Mouse (Mus musculus): ENCODE measurements around the gene Serinc4. TPM values are rescaled to one million over a fixed set of nuclear protein-coding genes. Genes with fewer than 3 reads are reported as not detected.

Gene Serinc4
- polyA plus RNA-seq, 1 experiment from 2014 or later = 1.7 TPM

DNA sequence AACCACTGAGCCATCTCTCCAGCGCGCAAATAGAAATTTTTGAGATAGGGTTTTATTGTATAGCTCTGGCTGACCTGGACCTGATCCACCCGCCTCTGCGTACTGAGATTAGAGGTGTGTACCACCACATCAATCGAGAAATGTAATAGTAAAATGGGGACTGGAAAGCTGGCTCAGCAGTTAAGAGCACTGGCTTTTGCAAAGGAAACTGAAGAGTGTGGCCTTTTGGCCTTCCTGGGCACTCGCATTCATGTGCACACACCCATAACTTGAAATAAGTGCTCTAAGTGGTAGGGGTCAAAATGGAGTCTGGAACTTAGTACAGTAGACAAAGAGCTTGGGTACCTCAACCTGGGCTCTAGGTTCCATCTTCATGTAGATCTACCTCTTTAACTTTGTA is 40.2 kb downstream of the Serinc4 start:
- H3K9me3 ChIP-seq (ENCODE audit: control insufficient read depth, low read length) = no peaks in the 10 kb centered on the region
- no peak overlapping the region for H3K4me3 ChIP-seq (ENCODE audit: low read depth, low read length)
- H3K4me1 ChIP-seq (ENCODE audit: control insufficient read depth, insufficient read depth, low read length) = peaks cover 22% of the 10 kb centered on the region
- H3K27me3 ChIP-seq (ENCODE audit: control insufficient read depth, insufficient read depth, low read length) = 0 out of 2 replicates have a peak, but pooled peaks cover 3% of the 10 kb centered on the region
- no peak overlapping the region for H3K27ac ChIP-seq (ENCODE audit: low read depth, low read length)
- 93% methylated on average over 6 of the region's 6 CpGs for WGBS
- H3K36me3 ChIP-seq (ENCODE audit: control insufficient read depth, insufficient read depth, low read length) = no peaks in the 10 kb centered on the region; the same call in 1 of the 2 replicates
- no peak for ATAC-seq (ENCODE audit: low read depth)
- H3K9ac ChIP-seq (replicated peaks; ENCODE audit: low read depth, low read length) = no peak overlapping the region
- no peak overlapping the region; the same call in 1 of the 2 replicates for H3K4me2 ChIP-seq (ENCODE audit: low read depth, low read length)

DNA sequence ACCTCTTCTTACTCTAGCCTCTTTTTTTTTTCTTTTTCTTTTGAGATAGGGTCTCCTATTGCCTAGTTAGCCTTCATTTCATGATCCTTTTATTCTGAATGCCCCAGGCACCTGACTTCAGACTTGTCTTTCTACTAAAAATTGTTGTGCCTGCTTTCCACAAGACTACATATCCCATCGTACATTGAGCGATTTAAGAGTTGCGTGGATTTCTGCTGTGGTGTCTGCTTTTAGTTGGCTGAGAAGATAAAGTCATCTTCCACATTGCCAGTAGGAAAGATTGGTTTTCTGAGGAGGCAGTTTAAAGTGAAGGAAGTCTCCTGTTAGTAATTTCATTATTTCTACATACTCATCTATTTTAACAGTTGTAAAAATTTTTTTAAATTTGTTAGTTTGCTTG is 41.0 kb downstream of the Serinc4 start:
- Histone ChIP-seq H3K9ac (replicated peaks; ENCODE audit: low read depth, low read length) (no peak overlapping the region), H3K9me3 (ENCODE audit: control insufficient read depth, low read length) (no peaks in the 10 kb centered on the region), H3K36me3 (ENCODE audit: control insufficient read depth, insufficient read depth, low read length) (no peaks in the 10 kb centered on the region; the same call in 1 of the 2 replicates), H3K27me3 (ENCODE audit: control insufficient read depth, insufficient read depth, low read length) (0 out of 2 replicates have a peak, but pooled peaks cover 3% of the 10 kb centered on the region), H3K4me2 (ENCODE audit: low read depth, low read length) (peak overlapping the region; percentile 52), H3K27ac (ENCODE audit: low read depth, low read length) (no peak overlapping the region), H3K4me1 (ENCODE audit: control insufficient read depth, insufficient read depth, low read length) (peaks cover 22% of the 10 kb centered on the region), H3K4me3 (ENCODE audit: low read depth, low read length) (peak overlapping the region; percentile 100)
- ATAC-seq (ENCODE audit: low read depth) = no peak
- 84% methylated on average over 3 of the region's 3 CpGs for WGBS

DNA sequence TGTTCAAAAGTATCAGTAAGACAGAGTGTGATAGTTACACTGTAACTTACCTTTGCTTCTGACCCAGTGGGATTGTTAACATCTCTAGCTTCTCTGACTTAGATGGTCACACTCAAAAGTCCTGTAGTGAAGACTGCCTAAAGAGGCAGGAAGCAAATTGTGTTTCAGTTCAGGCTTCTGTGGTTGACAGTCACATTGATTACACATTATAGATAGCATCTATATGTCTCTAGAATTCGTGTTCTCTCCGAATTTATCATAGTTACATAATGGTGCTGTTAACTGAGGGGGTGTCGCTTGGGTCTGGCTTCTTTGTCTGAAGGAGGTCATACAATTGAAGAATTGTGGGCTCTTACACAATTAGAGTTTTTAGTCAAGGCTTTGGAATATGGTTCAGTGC is 41.5 kb downstream of the Serinc4 start:
- Histone ChIP-seq H3K9ac (replicated peaks; ENCODE audit: low read depth, low read length) (0 out of 2 replicates have a peak overlapping the region, but pooled peaks have one; percentile 18), H3K27me3 (ENCODE audit: control insufficient read depth, insufficient read depth, low read length) (0 out of 2 replicates have a peak, but pooled peaks cover 3% of the 10 kb centered on the region), H3K27ac (ENCODE audit: low read depth, low read length) (no peak overlapping the region), H3K4me3 (ENCODE audit: low read depth, low read length) (peak overlapping the region; percentile 100), H3K4me1 (ENCODE audit: control insufficient read depth, insufficient read depth, low read length) (peaks cover 22% of the 10 kb centered on the region), H3K36me3 (ENCODE audit: control insufficient read depth, insufficient read depth, low read length) (no peaks in the 10 kb centered on the region; the same call in 1 of the 2 replicates), H3K4me2 (ENCODE audit: low read depth, low read length) (peak overlapping the region; percentile 52), H3K9me3 (ENCODE audit: control insufficient read depth, low read length) (no peaks in the 10 kb centered on the region)
- ATAC-seq (ENCODE audit: low read depth) = no peak
- 37% methylated on average over 3 of the region's 3 CpGs for WGBS

DNA sequence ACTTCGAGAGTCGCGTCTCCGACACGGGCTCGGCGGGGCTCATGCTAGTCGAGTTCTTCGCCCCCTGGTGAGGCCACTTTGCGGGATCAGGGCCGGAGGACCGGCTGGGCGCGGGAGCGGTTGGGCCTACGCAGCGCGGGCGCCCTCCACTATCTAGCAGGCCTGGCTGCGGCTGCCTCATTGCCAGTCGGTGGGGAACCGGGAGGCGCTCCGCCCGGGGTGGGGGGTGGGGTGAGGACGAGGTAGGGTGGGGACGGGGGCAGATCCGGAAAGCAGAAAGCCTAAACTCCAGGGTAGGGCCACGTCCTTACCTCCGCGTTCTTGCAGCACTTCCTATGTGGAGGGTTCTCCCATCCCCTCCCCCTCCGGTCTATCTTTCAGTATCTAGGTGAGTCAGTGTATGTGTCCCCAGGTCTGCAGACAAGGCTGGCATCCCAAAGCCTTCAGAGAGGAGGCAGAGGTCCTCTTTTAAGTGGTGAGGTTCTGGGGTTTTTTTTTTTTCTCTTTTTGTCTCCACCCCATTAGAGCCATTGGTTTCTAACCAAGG is 42.4 kb downstream of the Serinc4 start:
- no peaks in the 10 kb centered on the region; the same call in 1 of the 2 replicates for H3K36me3 ChIP-seq (ENCODE audit: control insufficient read depth, insufficient read depth, low read length)
- H3K4me1 ChIP-seq (ENCODE audit: control insufficient read depth, insufficient read depth, low read length) = peaks cover 22% of the 10 kb centered on the region
- under 1% methylated on average over 32 of the region's 32 CpGs for WGBS
- peak overlapping the region; percentile 52 for H3K4me2 ChIP-seq (ENCODE audit: low read depth, low read length)
- peak overlapping the region; percentile 100 for H3K4me3 ChIP-seq (ENCODE audit: low read depth, low read length)
- peak overlapping the region; percentile 97 for H3K9ac ChIP-seq (replicated peaks; ENCODE audit: low read depth, low read length)
- ATAC-seq (ENCODE audit: low read depth) = peak; percentile 50
- peak overlapping the region; percentile 97 for H3K27ac ChIP-seq (ENCODE audit: low read depth, low read length)
- 0 out of 2 replicates have a peak, but pooled peaks cover 3% of the 10 kb centered on the region for H3K27me3 ChIP-seq (ENCODE audit: control insufficient read depth, insufficient read depth, low read length)
- H3K9me3 ChIP-seq (ENCODE audit: control insufficient read depth, low read length) = no peaks in the 10 kb centered on the region

DNA sequence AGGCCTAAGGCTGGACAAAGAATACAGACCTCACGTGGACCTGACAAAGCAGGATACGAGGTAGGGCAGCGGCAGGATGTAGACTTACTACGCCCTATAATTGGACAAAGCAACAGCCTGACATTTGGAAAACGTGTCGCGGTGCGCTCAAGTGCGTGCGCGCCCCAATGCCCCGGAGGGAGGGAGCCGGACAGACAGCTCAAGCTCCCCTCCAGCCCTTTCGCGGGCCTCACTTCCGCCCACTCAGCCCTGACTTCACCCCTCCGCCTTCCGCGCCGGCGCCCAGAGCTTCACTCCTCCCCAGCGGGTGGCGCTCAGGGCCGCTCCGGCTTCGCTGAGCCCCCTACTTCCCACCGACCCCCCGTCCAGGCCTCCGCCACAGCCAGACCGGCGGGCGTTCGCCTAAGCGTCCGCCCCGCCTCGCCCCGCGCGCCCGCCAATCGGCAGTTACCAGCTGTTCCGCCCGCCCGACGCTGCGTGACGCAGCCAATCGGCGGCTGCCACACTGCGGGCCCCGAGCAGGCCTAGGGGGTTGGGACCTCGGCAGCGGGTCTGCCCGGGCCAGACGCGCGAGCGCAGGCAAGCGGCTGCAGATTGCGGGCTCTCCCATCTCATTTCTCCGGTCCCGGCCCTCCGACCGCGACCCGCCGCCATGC is 43.1 kb downstream of the Serinc4 start, which contains the start of the genes Pdia3 and Catsper2:
Gene Pdia3 (plus strand): TSS at position 389 of the 656 bp plus-strand sequence.
Gene Catsper2 (minus strand): TSS at position 406 of the 656 bp plus-strand sequence.
- Histone ChIP-seq H3K36me3 (ENCODE audit: control insufficient read depth, insufficient read depth, low read length) (no peaks in the 10 kb centered on the region; the same call in 1 of the 2 replicates), H3K4me2 (ENCODE audit: low read depth, low read length) (peak within 1 kb of the TSS; percentile 60), H3K9ac (replicated peaks; ENCODE audit: low read depth, low read length) (peak within 1 kb of the TSS; percentile 97), H3K4me3 (ENCODE audit: low read depth, low read length) (peak within 1 kb of the TSS; percentile 100), H3K27ac (ENCODE audit: low read depth, low read length) (peak within 1 kb of the TSS; percentile 97), H3K9me3 (ENCODE audit: control insufficient read depth, low read length) (no peaks in the 10 kb centered on the region), H3K27me3 (ENCODE audit: control insufficient read depth, insufficient read depth, low read length) (0 out of 2 replicates have a peak, but pooled peaks cover 3% of the 10 kb centered on the region), H3K4me1 (ENCODE audit: control insufficient read depth, insufficient read depth, low read length) (peaks cover 22% of the 10 kb centered on the region)
- WGBS = under 1% methylated on average over 46 of the region's 68 CpGs
- peak; percentile 99 for ATAC-seq (ENCODE audit: low read depth)

DNA sequence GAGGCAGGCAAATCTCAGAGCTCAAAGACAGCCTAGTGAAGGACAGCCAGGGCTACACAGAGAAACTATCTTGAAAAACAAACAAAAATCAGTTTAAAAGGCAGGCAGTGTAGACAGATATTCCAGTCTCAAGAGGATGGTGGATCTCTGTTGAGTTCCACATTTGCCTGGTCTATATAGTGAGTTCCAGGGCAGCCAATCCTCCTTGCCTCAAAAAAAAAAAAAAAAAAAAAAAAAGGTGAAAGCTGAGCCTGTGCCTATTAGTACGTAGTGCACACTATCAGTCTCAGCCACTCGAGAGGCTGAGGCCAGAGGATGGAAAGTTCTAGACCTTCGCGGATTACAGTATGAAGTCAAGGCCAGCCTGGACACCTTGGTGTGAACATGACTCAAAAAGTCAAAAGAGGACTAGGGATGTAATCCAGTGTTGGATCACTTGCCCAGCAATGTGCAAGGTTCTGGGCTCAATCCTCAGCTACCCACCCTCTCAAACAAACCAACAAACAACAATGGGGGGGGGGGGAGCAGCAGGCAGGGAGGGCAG is 43.7 kb downstream of the Serinc4 start:
- Histone ChIP-seq H3K9ac (replicated peaks; ENCODE audit: low read depth, low read length) (peak overlapping the region; percentile 97), H3K4me3 (ENCODE audit: low read depth, low read length) (peak overlapping the region; percentile 100), H3K36me3 (ENCODE audit: control insufficient read depth, insufficient read depth, low read length) (no peaks in the 10 kb centered on the region; the same call in 1 of the 2 replicates), H3K27ac (ENCODE audit: low read depth, low read length) (peak overlapping the region; percentile 97), H3K9me3 (ENCODE audit: control insufficient read depth, low read length) (no peaks in the 10 kb centered on the region), H3K4me2 (ENCODE audit: low read depth, low read length) (peak overlapping the region; percentile 60), H3K4me1 (ENCODE audit: control insufficient read depth, insufficient read depth, low read length) (peaks cover 22% of the 10 kb centered on the region), H3K27me3 (ENCODE audit: control insufficient read depth, insufficient read depth, low read length) (0 out of 2 replicates have a peak, but pooled peaks cover 3% of the 10 kb centered on the region)
- no peak for ATAC-seq (ENCODE audit: low read depth)
- 16% methylated on average over 4 of the region's 4 CpGs for WGBS

DNA sequence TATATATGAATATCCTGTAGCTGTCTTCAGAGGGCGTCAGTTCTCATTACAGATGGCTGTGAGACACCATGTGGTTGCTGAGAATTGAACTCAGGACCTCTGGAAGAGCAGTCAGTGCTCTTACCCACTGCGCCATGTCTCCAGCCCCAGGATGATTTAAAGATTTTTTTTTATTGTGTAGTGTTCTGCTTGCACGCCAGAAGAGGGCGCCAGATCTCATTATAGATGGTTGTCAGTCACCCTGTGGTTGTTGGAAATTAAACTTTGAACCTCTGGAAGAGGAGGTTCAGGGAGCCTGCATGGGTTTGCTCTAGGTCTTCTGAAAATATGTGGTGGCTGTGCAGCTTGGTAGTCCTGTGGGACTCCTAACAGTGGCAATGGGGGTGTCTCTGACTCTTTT is 48.4 kb downstream of the Serinc4 start:
- H3K9me3 ChIP-seq (ENCODE audit: control insufficient read depth, low read length) = no peaks in the 10 kb centered on the region
- WGBS = 35% methylated on average over 4 of the region's 4 CpGs
- H3K4me1 ChIP-seq (ENCODE audit: control insufficient read depth, insufficient read depth, low read length) = peaks cover 4% of the 10 kb centered on the region; the same call in 1 of the 2 replicates
- no peaks in the 10 kb centered on the region for H3K36me3 ChIP-seq (ENCODE audit: control insufficient read depth, insufficient read depth, low read length)
- no peak overlapping the region for H3K9ac ChIP-seq (replicated peaks; ENCODE audit: low read depth, low read length)
- no peak overlapping the region for H3K4me2 ChIP-seq (ENCODE audit: low read depth, low read length)
- H3K27me3 ChIP-seq (ENCODE audit: control insufficient read depth, insufficient read depth, low read length) = no peaks in the 10 kb centered on the region
- H3K27ac ChIP-seq (ENCODE audit: low read depth, low read length) = no peak overlapping the region
- ATAC-seq (ENCODE audit: low read depth) = no peak
- no peak overlapping the region for H3K4me3 ChIP-seq (ENCODE audit: low read depth, low read length)

DNA sequence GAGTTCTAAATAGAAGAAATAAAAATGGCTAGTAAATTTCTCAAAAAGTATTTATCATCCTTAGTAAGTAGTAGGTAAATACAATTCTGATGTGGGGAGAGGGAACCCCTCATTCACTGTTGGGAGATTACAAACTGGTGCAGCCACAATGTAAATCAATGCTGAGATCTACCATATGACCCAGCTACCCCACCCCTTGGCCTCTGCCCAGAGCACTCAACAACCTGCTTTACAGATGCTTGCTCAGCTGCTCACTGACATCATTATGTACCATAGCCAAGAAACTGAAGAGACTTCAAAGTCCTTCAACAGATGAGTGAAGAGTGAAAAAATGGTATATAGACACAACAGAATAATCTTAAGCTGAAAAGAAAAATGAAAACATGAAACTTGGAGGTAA is 53.3 kb downstream of the Serinc4 start:
- Histone ChIP-seq H3K4me2 (ENCODE audit: low read depth, low read length) (no peak overlapping the region), H3K27ac (ENCODE audit: low read depth, low read length) (no peak overlapping the region), H3K4me3 (ENCODE audit: low read depth, low read length) (no peak overlapping the region), H3K9ac (replicated peaks; ENCODE audit: low read depth, low read length) (no peak overlapping the region), H3K4me1 (ENCODE audit: control insufficient read depth, insufficient read depth, low read length) (no peaks in the 10 kb centered on the region), H3K36me3 (ENCODE audit: control insufficient read depth, insufficient read depth, low read length) (no peaks in the 10 kb centered on the region), H3K9me3 (ENCODE audit: control insufficient read depth, low read length) (no peaks in the 10 kb centered on the region), H3K27me3 (ENCODE audit: control insufficient read depth, insufficient read depth, low read length) (no peaks in the 10 kb centered on the region)
- ATAC-seq (ENCODE audit: low read depth) = no peak

DNA sequence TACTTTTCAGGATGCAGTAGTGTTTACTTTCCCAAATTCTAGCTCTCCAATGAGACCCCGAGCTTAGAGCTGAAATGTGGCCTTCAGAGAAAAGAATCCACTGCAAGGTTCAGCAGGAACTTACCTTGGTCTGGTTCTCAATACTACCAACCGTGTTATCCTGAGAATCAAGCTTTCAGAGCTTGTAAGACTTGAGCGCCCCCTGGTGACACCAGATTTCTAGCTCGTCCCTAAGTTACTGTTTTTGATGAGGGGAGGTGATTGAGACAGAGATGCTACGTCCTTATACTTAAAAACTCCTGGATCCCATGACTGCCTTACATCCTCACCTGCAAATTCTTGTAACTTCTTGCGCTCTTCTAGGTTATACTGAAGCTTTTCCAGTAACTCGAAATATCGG is 60.0 kb downstream of the Serinc4 start:
- no peaks in the 10 kb centered on the region for H3K36me3 ChIP-seq (ENCODE audit: control insufficient read depth, insufficient read depth, low read length)
- H3K9me3 ChIP-seq (ENCODE audit: control insufficient read depth, low read length) = no peaks in the 10 kb centered on the region
- no peaks in the 10 kb centered on the region for H3K27me3 ChIP-seq (ENCODE audit: control insufficient read depth, insufficient read depth, low read length)
- no peak overlapping the region for H3K9ac ChIP-seq (replicated peaks; ENCODE audit: low read depth, low read length)
- no peaks in the 10 kb centered on the region for H3K4me1 ChIP-seq (ENCODE audit: control insufficient read depth, insufficient read depth, low read length)
- H3K4me3 ChIP-seq (ENCODE audit: low read depth, low read length) = no peak overlapping the region
- WGBS = 14% methylated on average over 8 of the region's 8 CpGs
- H3K4me2 ChIP-seq (ENCODE audit: low read depth, low read length) = no peak overlapping the region
- H3K27ac ChIP-seq (ENCODE audit: low read depth, low read length) = no peak overlapping the region
- no peak for ATAC-seq (ENCODE audit: low read depth)
